Mouse (Mus musculus): ENCODE results near the gene Ccer2.

DNA sequence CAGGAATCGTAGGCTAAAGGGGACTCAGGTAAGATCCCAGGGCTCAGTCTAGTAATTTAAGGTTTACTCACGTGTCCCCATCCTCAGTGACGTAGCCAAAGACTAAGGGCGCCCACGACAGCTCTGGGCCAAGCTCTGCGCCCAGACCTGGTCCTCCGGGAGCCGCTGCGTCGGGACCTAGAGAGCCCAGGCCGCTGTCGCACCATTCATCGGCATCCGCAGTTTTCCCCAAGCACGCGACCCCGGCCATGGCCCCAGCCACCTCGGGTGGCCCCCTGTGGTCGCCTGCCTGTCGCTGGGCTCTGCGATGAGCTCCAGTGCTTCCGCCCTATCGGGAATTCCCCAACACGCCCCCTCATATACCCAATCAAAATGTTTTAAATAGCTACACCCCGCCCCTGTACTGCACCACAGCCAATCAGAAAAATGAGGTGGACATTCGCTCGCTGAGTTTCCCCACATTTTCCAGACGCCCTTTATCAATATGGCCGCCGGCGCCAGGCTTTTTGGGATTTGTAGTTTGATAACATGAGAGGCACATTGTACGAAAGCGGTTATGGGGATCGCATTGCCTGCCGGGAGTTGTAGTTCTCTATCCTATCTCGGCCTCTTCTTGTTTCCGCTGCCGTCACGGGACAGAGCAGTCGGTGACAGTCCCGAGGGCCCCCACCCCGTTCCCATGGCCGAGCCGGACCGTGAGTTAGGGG lies 10.4 kb downstream of the Ccer2 start, which contains the start of gene Sirt2:
- TF ChIP-seq FLI1 (IDR thresholded peaks at IDR 0.05; ENCODE audit: low read length), result no peak
- no peak for TF ChIP-seq GATA1 (IDR thresholded peaks at IDR 0.05; ENCODE audit: borderline replicate concordance, low read length)
